Mouse (Mus musculus): ENCODE measurements around the gene Hist2h3c2.

DNA sequence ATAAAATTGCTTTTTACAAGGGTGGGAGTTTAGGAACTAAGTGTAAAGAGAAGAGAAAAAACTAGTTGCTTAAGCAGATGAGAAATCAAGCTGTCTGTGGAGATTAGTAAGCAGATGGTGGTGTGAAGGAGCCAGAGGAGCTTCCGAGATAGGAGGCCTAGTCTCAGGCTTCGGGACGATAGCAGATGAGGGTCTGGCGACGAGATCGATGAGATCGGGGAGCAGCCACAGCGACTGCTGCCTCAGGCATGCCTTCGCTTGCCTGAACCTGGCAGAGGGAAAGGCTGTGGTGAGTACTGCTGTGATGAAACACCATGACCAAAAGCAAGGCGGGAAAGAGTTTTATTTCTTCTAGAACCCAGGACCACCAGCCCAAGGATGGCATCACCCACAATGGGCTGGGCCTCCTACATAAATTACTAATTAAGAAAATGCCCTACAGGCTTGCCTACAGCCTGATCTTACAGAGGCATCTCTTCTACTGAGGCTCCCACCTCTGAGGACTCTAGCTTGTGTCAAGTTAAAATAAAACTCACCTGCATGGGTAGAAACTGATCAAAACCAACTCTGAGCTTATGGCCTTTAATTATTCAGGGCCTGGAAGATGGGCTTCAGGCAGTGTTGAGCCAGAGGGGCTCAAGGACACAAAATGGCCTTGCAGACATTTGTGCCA lies 15.9 kb upstream of the Hist2h3c2 start:
- no peak for TF ChIP-seq CTCF (IDR thresholded peaks at IDR 0.05 in 2 of 3, conservative IDR thresholded peaks at IDR 0.05 in 1 of 3; ENCODE audit: control insufficient read depth in 1 of 3, insufficient read depth in 1 of 3, low read depth in 2 of 3, low read length in 3 of 3, poor library complexity in 1 of 3, severe bottlenecking in 1 of 3)
- TF ChIP-seq POLR2A (IDR thresholded peaks at IDR 0.05; ENCODE audit: control insufficient read depth in 1 of 2, insufficient read depth in 1 of 2, low read depth in 1 of 2, low read length in 2 of 2, poor library complexity in 1 of 2): no peak
- TF ChIP-seq MAX (IDR thresholded peaks at IDR 0.05; ENCODE audit: low read length): no peak
- no peak for TF ChIP-seq TBP (IDR thresholded peaks at IDR 0.05; ENCODE audit: low read depth, low read length)
- TF ChIP-seq EP300 (IDR thresholded peaks at IDR 0.05; ENCODE audit: low read depth in 1 of 2, low read length in 2 of 2): no peak
- TF ChIP-seq ZC3H11A (IDR thresholded peaks at IDR 0.05; ENCODE audit: low read depth, low read length): no peak
- TF ChIP-seq E2F4 (IDR thresholded peaks at IDR 0.05; ENCODE audit: borderline replicate concordance, low read depth, low read length): no peak
- no peak for TF ChIP-seq ZKSCAN1 (IDR thresholded peaks at IDR 0.05; ENCODE audit: low read depth, low read length)
- no peak for TF ChIP-seq ETS1 (IDR thresholded peaks at IDR 0.05; ENCODE audit: low read depth, low read length)

Measured in MEL (cell line).